Mouse (Mus musculus) kidney, adult 2 months (tissue): ENCODE measurements around the gene Tarsl2. TPM values are rescaled to one million over a fixed set of nuclear protein-coding genes. Genes with fewer than 3 reads are reported as not detected.

Source experiments
- DNase-seq: peaks from one replicate; pipeline ENCODE4 v3.0.0; 2021
- H3K27ac ChIP-seq: fragments of 200-500 bp; 2 replicates; pipeline ENCODE4 v1.5.1; 2012; ENCODE audit warnings: low read depth, low read length, control low read depth, inconsistent platforms; ENCODE audit not compliant: insufficient read depth
- H3K27me3 ChIP-seq: fragments of 200-500 bp; replicated peaks from 2 replicates; pipeline ENCODE4 v1.6.1; 2012; ENCODE audit warnings: mild to moderate bottlenecking, moderate library complexity, low read length, inconsistent platforms; ENCODE audit not compliant: control insufficient read depth, insufficient read depth
- H3K36me3 ChIP-seq: fragments of 200-500 bp; 2 replicates; pipeline ENCODE4 v1.6.1; 2012; ENCODE audit warnings: mild to moderate bottlenecking, moderate library complexity, low read length, inconsistent platforms; ENCODE audit not compliant: control insufficient read depth, insufficient read depth
- H3K4me1 ChIP-seq: fragments of 200-500 bp; 2 replicates; pipeline ENCODE4 v1.6.1; 2011; ENCODE audit warnings: low read length; ENCODE audit not compliant: control insufficient read depth, insufficient read depth
- H3K4me3 ChIP-seq: fragments of 200-500 bp; 2 replicates; pipeline ENCODE4 v1.5.1; 2011; ENCODE audit warnings: mild to moderate bottlenecking, low read depth, low read length, control low read depth; ENCODE audit not compliant: insufficient read depth
- CTCF ChIP-seq: fragments of 200-500 bp; conservative IDR thresholded peaks from 2 replicates; pipeline ENCODE4 v1.5.1; 2011; ENCODE audit warnings: low read depth, mild to moderate bottlenecking, control low read depth, low read length, moderate library complexity, mixed read lengths; ENCODE audit not compliant: insufficient read depth, insufficient read length
- POLR2A ChIP-seq: fragments of 200-500 bp; IDR thresholded peaks from one replicate; pipeline ENCODE4 v1.6.1; 2011; ENCODE audit warnings: low read depth, low read length, control low read depth
- WGBS: fragments of 180-500 bp; shearing (Covaris S2); methylation state at CpG from one replicate; pipeline ENCODE4 v1.1.7; 2018; 5-methylcytosine and 5-hydroxymethylcytosine counted together
- polyA plus RNA-seq: library from polyadenylated mRNA; depleted of rRNA; stranded (reverse); fragments of >200 nt; gene quantifications from 2 replicates; pipeline ENCODE4 v1.2.3, GENCODE M21; 2012

Tarsl2 gene
- polyA plus RNA-seq, 1 experiment: 4.3 TPM

- Histone ChIP-seq H3K36me3 (no peaks in the 10 kb centered on the region), H3K4me3 (no peak overlapping the region), H3K4me1 (no peaks in the 10 kb centered on the region), H3K27ac (no peak overlapping the region), H3K27me3 (no peaks in the 10 kb centered on the region)
- no peak for TF ChIP-seq CTCF
- no peak for TF ChIP-seq POLR2A
- DNase-seq: no peak
- 65% methylated on average over 7 of the region's 7 CpGs for WGBS
Observed at GRCm38 (mm10) chr7:65638170-65638770, 6.4 kb upstream of the Tarsl2 start.

DNA sequence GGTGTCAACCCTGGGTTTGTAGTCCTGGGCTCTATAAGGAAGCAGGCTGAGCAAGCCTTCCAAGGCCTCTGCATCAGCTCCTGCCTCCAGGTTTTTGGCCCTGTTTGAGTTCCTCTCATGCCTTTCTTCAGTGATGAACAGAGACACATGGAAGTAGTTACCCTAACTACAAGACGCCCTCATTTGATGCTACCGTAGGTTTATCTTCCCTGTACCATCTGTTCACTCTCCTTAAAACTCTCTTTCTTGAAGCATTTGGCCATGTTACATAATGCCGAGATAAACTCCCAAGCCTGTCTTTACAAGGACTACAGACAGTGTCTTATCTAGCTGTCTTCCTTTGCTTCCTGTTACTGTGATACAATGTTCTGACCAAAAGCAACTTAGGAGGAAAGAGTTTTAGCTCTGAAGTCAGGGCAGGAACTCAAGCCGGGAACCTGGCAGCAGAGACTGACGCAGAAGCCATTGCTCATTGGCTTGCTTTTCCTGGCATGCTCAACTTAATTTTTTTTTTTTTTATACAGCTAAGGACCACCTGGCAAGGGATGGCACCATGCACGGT lies 4.8 kb upstream of the Tarsl2 start:
- no peaks in the 10 kb centered on the region for H3K36me3 ChIP-seq
- no peak for DNase-seq
- TF ChIP-seq CTCF (no peak), POLR2A (no peak)
- H3K4me1 ChIP-seq: no peaks in the 10 kb centered on the region
- 72% methylated on average over 6 of the region's 6 CpGs for WGBS
- no peak overlapping the region for H3K4me3 ChIP-seq
- no peaks in the 10 kb centered on the region for H3K27me3 ChIP-seq
- no peak overlapping the region for H3K27ac ChIP-seq

GRCm38 (mm10) chr7:65640672-65641071 lies 4.0 kb upstream of the Tarsl2 start:
- H3K4me1 ChIP-seq: no peaks in the 10 kb centered on the region
- no peak for TF ChIP-seq POLR2A
- TF ChIP-seq CTCF: no peak
- no peaks in the 10 kb centered on the region for H3K36me3 ChIP-seq
- no peak overlapping the region for H3K4me3 ChIP-seq
- no peak for DNase-seq
- WGBS: 81% methylated on average over 6 of the region's 6 CpGs
- no peak overlapping the region for H3K27ac ChIP-seq
- H3K27me3 ChIP-seq: no peaks in the 10 kb centered on the region

DNA sequence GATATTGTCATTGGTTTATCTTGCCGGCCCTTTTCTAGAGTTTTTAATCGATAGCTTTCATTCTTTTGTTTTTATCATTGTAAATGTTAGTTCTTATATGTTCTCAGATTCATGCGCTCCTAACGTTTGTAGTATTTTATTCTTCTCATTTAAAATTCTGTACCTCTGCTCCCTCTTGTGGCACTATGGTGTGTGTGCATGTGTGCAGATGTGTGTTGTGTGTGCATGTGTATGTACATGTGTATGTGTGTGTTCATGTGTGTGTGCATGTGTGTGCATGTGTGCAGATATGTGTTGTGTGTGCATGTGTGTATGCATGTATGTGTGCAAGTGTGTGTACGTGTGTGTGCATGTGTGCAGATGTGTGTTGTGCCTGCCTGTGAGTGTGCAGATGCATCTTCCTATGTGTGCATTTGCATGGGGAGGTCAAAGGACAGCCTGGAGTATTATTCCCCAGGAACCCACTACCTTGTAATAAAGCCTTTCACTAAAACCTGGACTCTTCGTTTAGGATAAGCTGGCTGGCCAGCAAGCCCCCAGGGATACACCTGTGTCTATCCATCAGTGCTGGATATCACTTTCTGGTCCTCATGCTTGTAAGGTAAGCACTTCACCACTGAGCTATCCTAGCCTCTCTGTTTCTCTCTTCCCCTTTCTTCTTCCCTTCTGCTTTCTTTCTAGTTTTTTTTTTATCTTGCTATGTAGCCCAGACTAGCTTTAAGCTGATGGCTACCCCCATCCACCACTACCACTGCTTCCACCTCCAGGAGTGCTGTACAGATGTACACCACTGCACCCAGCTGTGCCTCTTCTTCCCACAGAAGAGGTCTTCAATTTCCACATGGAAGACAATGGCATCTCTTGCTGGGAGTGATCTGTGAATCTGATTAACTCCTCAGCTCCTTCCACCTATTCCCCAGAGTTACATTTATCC lies 2.1 kb upstream of the Tarsl2 start:
- no peaks in the 10 kb centered on the region for H3K27me3 ChIP-seq
- H3K27ac ChIP-seq: no peak overlapping the region
- H3K4me3 ChIP-seq: no peak overlapping the region
- H3K36me3 ChIP-seq: no peaks in the 10 kb centered on the region
- 68% methylated on average over 6 of the region's 6 CpGs for WGBS
- peak; percentile 6 for DNase-seq
- TF ChIP-seq CTCF: peak; percentile 35
- TF ChIP-seq POLR2A: no peak
- no peaks in the 10 kb centered on the region for H3K4me1 ChIP-seq

DNA sequence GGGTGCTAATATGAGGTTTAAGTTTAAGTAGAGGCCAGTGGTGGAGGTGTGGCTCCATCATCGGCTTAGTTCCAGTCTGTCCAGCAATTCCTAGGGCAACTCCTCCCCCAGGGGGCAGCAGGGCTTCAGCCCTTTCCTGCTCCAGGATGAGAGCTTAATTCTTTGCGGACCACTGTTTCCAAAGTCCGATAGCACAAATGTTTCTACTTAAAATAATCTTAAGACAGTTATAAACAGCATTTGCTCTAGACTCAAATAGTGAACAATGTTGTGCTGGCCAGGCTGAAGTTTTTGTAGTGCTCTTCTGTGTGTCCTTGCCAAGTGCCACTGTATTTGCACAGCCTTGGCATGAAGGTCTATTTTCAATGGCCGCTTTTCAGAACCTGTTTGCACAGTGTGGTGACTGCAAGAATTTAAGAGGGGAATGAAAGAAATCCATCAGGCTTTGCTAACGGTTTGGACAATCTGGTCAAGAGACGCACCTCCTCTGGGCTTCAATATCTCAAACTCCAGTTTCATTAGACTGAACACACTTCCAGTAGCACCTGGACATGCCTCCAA lies 757 bp upstream of the Tarsl2 start:
- no peaks in the 10 kb centered on the region for H3K27me3 ChIP-seq
- no peak for DNase-seq
- peaks cover 3% of the 10 kb centered on the region; the same call in 1 of the 2 replicates for H3K36me3 ChIP-seq
- H3K27ac ChIP-seq: no peak overlapping the region
- WGBS: 22% methylated on average over 6 of the region's 6 CpGs
- TF ChIP-seq POLR2A (no peak), CTCF (no peak)
- H3K4me3 ChIP-seq: no peak overlapping the region
- no peaks in the 10 kb centered on the region for H3K4me1 ChIP-seq

- TF ChIP-seq POLR2A (no peak), CTCF (no peak)
- 91% methylated on average over 8 of the region's 8 CpGs for WGBS
- H3K36me3 ChIP-seq: peaks cover 6% of the 10 kb centered on the region
- no peak overlapping the region for H3K4me3 ChIP-seq
- no peak overlapping the region for H3K27ac ChIP-seq
- no peak for DNase-seq
- no peaks in the 10 kb centered on the region for H3K27me3 ChIP-seq
- H3K4me1 ChIP-seq: no peaks in the 10 kb centered on the region
Observed at GRCm38 (mm10) chr7:65645996-65646395, 1.3 kb downstream of the Tarsl2 start.

- DNase-seq: no peak
- H3K4me3 ChIP-seq: no peak overlapping the region
- 86% methylated on average over 4 of the region's 4 CpGs for WGBS
- peaks cover 6% of the 10 kb centered on the region for H3K36me3 ChIP-seq
- no peak overlapping the region for H3K27ac ChIP-seq
- TF ChIP-seq CTCF (no peak), POLR2A (no peak)
- no peaks in the 10 kb centered on the region for H3K4me1 ChIP-seq
- H3K27me3 ChIP-seq: no peaks in the 10 kb centered on the region
Observed at GRCm38 (mm10) chr7:65650662-65651061, 6.0 kb downstream of the Tarsl2 start.
